Mouse (Mus musculus): ENCODE data around the gene Rab5c. TPM values are rescaled to one million over a fixed set of nuclear protein-coding genes. Genes with fewer than 3 reads are reported as not detected.

Rab5c gene
- polyA plus RNA-seq, 2 experiments, result 57.4 to 109 TPM

- DNase-seq (ENCODE audit: low read depth in 3 of 3, low spot score in 3 of 3), result peak; percentile 75 to 77 (median 75)
- Histone ChIP-seq H3K4me1 (replicated peaks; ENCODE audit: control insufficient read depth in 2 of 2, insufficient read depth in 2 of 2, low read length in 1 of 2) (peaks cover 22 to 32% of the 10 kb centered on the region in 2 experiments), H3K27ac (peak overlapping the region; percentile 79), H3K9me3 (ENCODE audit: control insufficient read depth, low read length) (no peaks in the 10 kb centered on the region), H3K27me3 (ENCODE audit: control insufficient read depth, insufficient read depth, low read length) (no peaks in the 10 kb centered on the region), H3K36me3 (replicated peaks; ENCODE audit: control insufficient read depth, insufficient read depth, low read depth) (peaks cover 17% of the 10 kb centered on the region), H3K4me2 (ENCODE audit: low read depth) (peak overlapping the region; percentile 96), H3K9ac (replicated peaks) (peak overlapping the region; percentile 100), H3K4me3 (ENCODE audit: insufficient read depth in 1 of 2, low read depth in 2 of 2, low read length in 2 of 2) (peak overlapping the region; percentile 87 to 100)
- TF ChIP-seq CTCF (IDR thresholded peaks at IDR 0.05; ENCODE audit: low read depth) (no peak), EP300 (IDR thresholded peaks at IDR 0.05; ENCODE audit: low read depth) (peak; percentile 46; the same call in 1 of the 2 replicates)
- ATAC-seq (ENCODE audit: insufficient read depth), result peak; percentile 57
- under 1% methylated on average over 13 of the region's 13 CpGs for WGBS (ENCODE audit: insufficient replicate concordance)
Observed at GRCm38 (mm10) chr11:100737105-100737733, 796 bp downstream of the Rab5c start.

- Histone ChIP-seq H3K36me3 (replicated peaks; ENCODE audit: control insufficient read depth, insufficient read depth, low read depth) (peaks cover 21% of the 10 kb centered on the region), H3K9me3 (ENCODE audit: control insufficient read depth, low read length) (no peaks in the 10 kb centered on the region), H3K4me2 (ENCODE audit: low read depth) (peak overlapping the region; percentile 96), H3K4me1 (replicated peaks; ENCODE audit: control insufficient read depth in 2 of 2, insufficient read depth in 2 of 2, low read length in 1 of 2) (peaks cover 22 to 34% of the 10 kb centered on the region in 2 experiments), H3K27me3 (ENCODE audit: control insufficient read depth, insufficient read depth, low read length) (no peaks in the 10 kb centered on the region), H3K4me3 (ENCODE audit: insufficient read depth in 1 of 2, low read depth in 2 of 2, low read length in 2 of 2) (peak overlapping the region; percentile 87 to 100), H3K27ac (peak overlapping the region; percentile 79), H3K9ac (replicated peaks) (peak overlapping the region; percentile 100)
- TF ChIP-seq CTCF (IDR thresholded peaks at IDR 0.05; ENCODE audit: low read depth), result no peak
- no peak for TF ChIP-seq EP300 (IDR thresholded peaks at IDR 0.05; ENCODE audit: low read depth)
- DNase-seq (ENCODE audit: low read depth in 3 of 3, low spot score in 3 of 3) (no peak), ATAC-seq (ENCODE audit: insufficient read depth) (no peak)
- 30% methylated on average over 4 of the region's 4 CpGs for WGBS (ENCODE audit: insufficient replicate concordance)
Observed at GRCm38 (mm10) chr11:100736746-100737080, 1.3 kb downstream of the Rab5c start.

DNA sequence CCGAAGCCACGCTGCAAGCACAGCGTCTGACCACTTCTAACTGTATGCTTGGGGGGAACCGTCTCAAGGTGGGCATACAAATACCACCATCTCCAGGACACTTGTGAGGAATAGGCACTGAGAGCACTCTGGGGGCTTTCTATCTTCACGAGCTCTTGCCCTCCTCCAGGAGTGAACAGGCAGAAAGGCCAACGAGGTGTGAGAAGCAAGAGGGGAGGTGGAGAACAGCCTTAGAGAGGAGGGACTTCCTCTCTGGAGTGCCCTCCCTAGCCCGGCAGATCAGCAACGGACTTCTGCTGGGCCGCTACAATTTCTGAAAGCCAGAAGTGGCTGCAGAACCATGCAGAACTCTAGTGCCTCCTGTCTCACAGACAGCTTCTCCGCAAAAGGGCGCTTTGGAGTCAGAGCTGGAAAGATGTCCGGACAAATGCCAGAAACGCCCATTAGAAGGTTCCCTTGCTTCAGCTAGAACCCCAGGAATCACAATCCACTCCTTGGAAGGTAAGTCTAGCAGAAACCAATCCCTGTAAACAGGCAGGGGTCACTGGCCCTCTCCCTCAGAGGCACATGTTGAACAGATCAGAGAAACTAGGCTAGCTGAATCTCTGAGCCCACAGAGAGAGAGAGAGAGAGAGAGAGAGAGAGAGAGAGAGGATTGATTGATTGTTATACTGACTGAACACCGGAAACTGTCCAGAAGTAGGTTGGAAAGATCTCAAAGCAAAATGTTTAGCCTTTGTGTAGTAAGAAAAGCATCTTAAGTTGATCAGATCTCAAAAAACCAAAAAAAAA, 1.9 kb downstream of the Rab5c start:
- Histone ChIP-seq H3K27me3 (ENCODE audit: control insufficient read depth, insufficient read depth, low read length) (no peaks in the 10 kb centered on the region), H3K4me2 (ENCODE audit: low read depth) (peak overlapping the region; percentile 96), H3K36me3 (replicated peaks; ENCODE audit: control insufficient read depth, insufficient read depth, low read depth) (peaks cover 21% of the 10 kb centered on the region), H3K4me1 (replicated peaks; ENCODE audit: control insufficient read depth in 2 of 2, insufficient read depth in 2 of 2, low read length in 1 of 2) (peaks cover 22 to 35% of the 10 kb centered on the region in 2 experiments), H3K9ac (replicated peaks) (peak overlapping the region; percentile 100), H3K27ac (peak overlapping the region; percentile 79), H3K9me3 (ENCODE audit: control insufficient read depth, low read length) (no peaks in the 10 kb centered on the region), H3K4me3 (ENCODE audit: insufficient read depth in 1 of 2, low read depth in 2 of 2, low read length in 2 of 2) (peak overlapping the region; percentile 87 to 100)
- ATAC-seq (ENCODE audit: insufficient read depth) (no peak), DNase-seq (ENCODE audit: low read depth in 3 of 3, low spot score in 3 of 3) (no peak)
- 19% methylated on average over 14 of the region's 14 CpGs for WGBS (ENCODE audit: insufficient replicate concordance)
- no peak for TF ChIP-seq CTCF (IDR thresholded peaks at IDR 0.05; ENCODE audit: low read depth)
- no peak for TF ChIP-seq EP300 (IDR thresholded peaks at IDR 0.05; ENCODE audit: low read depth)

GRCm38 (mm10) chr11:100735134-100735865, 2.7 kb downstream of the Rab5c start:
- TF ChIP-seq CTCF (IDR thresholded peaks at IDR 0.05; ENCODE audit: low read depth) (no peak), EP300 (IDR thresholded peaks at IDR 0.05; ENCODE audit: low read depth) (no peak)
- peaks cover 21% of the 10 kb centered on the region for H3K36me3 ChIP-seq (replicated peaks; ENCODE audit: control insufficient read depth, insufficient read depth, low read depth)
- H3K4me2 ChIP-seq (ENCODE audit: low read depth), result peak overlapping the region; percentile 96
- peak overlapping the region; percentile 87 to 100 for H3K4me3 ChIP-seq (ENCODE audit: insufficient read depth in 1 of 2, low read depth in 2 of 2, low read length in 2 of 2)
- no peak for DNase-seq (ENCODE audit: low read depth in 3 of 3, low spot score in 3 of 3)
- no peaks in the 10 kb centered on the region for H3K9me3 ChIP-seq (ENCODE audit: control insufficient read depth, low read length)
- H3K27ac ChIP-seq, result peak overlapping the region; percentile 38
- H3K4me1 ChIP-seq (replicated peaks; ENCODE audit: control insufficient read depth in 2 of 2, insufficient read depth in 2 of 2, low read length in 1 of 2), result peaks cover 24 to 43% of the 10 kb centered on the region in 2 experiments
- H3K9ac ChIP-seq (replicated peaks), result peak overlapping the region; percentile 100
- no peaks in the 10 kb centered on the region for H3K27me3 ChIP-seq (ENCODE audit: control insufficient read depth, insufficient read depth, low read length)
- no peak for ATAC-seq (ENCODE audit: insufficient read depth)
- WGBS (ENCODE audit: insufficient replicate concordance), result 69% methylated on average over 9 of the region's 9 CpGs

All from liver, embryonic 14.5 days (tissue).